Mouse (Mus musculus): ENCODE measurements around the gene Pigh.

Gene Pigh

DNA sequence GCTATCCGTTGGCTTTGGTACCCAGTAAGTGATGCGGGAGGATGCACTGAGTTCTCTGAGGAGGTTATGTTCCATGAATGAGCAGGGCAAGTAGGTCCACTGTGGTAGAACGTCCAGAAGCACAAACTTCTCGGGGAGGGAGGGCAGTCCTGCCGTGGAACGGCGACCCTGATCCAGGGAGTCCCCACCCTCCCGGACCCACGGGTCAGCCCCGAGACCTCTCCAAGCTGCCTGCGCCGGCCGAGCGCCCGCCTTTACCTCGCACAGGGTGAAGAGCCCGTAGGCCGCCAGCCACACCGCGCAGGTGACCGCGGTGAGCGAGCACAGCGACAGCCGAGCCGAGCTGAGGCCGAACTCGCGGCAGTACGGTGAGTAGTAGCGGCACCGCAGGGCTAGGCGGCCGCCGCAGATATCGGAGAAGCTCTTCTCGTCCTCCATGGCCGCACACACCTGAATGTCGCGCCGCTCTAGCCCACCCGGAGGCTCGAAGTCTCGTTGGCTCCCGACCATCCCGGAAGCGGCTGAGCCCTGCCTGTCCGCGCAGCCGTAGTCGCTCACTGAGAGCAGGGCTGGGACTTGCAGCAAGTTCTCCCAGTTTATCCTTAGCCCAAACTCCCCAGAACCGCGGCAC lies at the start of gene Pigh:
Pigh (minus strand) TSS at position 470 of the 631 bp plus-strand sequence.
- peak; percentile 83 for DNase-seq (ENCODE audit: low read depth, low spot score)

GRCm38 (mm10) chr12:79138999-79139398 lies 49.5 kb upstream of the Pigh start:
- no peak for DNase-seq (ENCODE audit: low read depth, low spot score)

GRCm38 (mm10) chr12:79136949-79137348 lies 47.5 kb upstream of the Pigh start:
- DNase-seq (ENCODE audit: low read depth, low spot score) = no peak

DNA sequence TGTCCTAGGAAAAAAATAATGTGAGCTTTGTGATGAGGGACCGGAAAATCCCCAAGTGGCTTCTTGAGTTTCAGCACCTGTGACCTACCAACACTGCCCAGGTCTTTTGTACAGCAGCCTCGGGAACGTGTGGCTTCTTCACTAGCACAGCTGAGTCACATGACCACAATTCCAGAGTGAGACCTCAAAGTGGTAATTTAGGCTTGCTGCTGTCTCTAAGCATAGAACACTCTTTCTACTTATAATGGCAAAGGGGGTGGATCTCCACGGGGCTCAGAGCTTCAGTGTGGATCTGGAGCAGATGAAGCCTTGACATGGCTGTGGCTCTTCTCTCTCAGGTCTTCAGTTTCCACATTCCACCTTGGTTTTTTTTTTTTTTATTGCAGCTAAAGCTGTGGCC lies 45.7 kb upstream of the Pigh start:
- DNase-seq (ENCODE audit: low read depth, low spot score) = no peak

DNA sequence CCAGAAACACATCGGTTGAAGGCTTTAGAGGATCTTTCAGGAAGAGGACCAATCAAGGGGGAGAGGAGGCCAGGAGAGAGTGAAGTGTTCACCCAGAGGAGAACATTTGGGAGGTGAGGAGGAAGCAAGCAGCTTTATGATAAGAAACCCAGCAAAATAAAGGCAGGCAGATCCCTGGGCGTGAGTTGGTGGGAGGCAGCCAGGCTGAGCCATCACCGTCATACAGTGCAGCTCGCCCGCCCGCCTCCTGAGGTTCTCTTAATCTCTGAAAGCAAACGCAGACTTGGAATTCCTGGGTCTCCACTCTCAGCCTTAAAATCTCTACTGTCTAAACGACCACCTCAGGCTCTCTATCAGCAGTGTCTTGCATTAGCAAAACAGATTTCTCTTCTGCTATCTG lies 45.2 kb upstream of the Pigh start:
- DNase-seq (ENCODE audit: low read depth, low spot score) = no peak

DNA sequence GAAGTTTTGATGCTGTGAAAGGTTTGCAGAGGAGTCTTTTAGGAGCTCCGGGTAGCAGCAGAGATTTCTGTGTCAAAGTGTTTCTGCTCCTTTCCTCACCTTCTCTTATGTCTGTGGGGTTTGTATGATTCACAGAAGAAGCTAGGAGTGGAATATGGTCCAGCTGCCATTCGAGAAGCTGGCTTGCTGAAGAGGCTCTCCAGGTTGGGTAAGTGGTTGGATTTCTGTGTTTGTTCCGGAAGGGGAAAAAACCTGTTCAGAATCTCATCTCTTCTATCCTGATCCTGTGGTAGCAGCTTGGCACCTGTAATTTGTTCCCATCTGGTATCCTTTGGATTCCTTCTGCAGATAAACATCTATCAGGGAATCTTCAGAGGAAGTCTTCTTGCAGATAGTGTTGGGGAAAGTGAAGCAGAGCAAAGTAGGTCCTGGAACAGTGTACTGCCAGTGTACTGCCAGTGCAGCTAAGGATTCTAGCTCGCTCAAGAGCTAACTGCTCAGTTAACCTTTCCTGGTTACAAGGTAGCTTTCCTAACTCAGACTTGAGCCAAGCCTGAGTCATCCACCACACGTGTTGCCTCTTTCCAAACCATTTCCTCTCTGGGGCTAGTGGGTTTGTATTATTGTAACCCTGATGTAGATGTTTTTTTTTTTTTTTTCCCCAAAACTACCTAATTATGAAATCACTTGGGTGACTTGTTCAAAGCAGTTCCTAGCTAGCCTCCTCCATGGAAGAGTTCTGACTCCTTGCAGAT lies 42.4 kb upstream of the Pigh start:
- DNase-seq (ENCODE audit: low read depth, low spot score) = no peak

DNA sequence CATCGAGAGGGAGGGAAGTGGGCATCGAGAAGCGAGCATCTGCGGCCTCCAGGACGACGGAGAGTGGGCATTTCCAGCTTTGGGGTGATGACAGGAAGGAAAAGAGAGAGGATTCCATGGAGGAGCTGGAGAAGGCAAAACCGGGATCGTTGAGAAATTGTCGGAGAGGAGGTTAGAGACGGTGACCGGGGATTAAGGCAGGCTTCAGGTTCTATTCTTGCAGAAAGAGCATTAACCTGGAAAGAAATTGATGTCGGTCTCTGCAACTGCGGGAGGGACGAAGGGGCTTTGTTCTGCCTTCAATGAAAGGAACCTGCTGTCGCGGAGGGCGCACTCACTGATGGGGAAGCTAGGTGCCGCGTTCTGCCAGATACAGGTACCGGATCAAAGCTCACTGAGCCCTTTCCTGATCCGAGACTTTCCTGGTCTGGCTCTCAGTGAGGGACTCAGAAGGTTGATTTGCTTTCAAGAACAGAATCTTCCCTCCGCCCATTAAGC lies 41.8 kb upstream of the Pigh start:
- DNase-seq (ENCODE audit: low read depth, low spot score) = no peak

DNA sequence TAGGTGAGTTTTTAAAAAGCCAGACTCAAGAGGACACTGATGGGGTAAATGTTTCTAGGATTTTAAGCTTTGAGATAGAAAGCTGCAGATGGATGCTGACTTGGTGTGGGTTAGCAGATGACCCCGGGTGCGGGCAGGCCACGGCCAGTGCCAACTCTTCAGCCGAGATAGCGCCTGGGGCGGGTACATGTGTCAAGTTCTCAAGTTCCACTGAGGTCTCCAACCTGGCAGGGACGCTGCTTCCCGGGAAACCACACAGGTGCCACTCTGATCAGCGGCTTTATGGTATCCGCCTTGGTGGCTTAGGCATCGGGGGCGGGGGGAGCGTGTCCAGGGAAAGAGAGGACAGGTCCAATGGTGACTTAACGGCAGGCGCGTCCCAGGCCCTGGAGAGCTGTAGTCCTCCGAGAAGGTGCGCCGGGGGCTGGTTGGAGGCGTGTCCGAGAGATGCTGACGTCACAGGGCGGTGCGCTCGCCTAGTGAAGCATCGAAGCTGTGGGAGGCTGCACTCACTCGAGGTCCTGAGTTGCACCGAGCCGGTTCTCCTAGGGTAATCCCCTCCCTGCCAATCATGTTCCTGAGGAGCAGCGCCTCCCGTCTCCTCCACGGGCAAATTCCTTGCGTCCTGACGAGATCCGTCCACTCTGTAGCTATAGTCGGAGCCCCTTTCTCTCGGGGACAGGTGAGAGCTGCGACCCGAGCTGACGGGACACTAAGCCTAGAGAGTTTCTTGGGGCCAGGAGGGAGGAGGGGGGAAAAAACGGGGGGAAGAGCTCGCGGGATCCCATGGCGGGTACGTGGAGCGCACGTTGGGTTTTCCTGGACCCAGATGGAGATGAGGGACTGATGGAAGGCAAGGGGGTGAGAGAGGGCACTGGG lies 41.1 kb upstream of the Pigh start, which contains the start of gene Arg2:
Arg2 (plus strand) TSS at position 479 of the 879 bp plus-strand sequence.
- peak; percentile 70 for DNase-seq (ENCODE audit: low read depth, low spot score)

DNA sequence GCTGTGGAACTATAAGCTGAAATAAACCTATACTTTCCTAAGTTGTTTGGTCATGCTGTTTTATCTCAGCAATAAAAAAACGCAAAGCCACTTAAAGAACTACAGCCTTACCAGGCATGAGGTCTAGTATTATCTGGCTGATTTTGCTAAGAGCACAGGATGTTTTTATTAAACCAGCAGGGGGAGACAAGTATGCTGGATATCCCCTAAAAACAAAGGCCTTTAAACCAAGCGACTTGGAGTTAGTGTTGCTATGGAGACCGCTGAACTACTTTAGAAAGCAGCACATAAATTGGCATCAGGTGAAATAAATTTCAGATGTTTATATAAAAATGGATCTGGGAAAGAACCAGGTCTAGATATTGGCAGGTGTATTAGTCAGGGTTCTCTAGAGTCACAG lies 33.4 kb upstream of the Pigh start:
- no peak for DNase-seq (ENCODE audit: low read depth, low spot score)

- DNase-seq (ENCODE audit: low read depth, low spot score) = no peak
These were observed 29.5 kb upstream of the Pigh start for GRCm38 (mm10) chr12:79118991-79119390.

DNA sequence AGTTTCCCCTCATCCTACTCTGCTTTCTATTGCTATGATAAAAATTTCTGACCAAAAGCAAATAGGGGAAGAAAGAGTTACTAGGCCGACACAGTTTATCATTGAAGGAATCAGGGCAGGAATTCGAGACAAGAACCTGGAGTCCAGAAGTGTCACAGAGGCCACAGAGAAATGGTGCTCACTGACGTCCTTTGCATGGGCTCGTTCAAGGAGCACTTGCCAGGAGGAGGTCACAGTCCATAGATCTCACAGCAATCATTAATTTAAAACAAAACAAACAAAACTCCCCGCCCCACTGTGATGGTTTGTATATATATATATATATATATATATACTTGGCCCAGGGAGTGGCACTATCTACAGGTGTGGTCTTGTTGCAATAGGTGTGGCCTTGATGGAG lies 15.9 kb upstream of the Pigh start:
- DNase-seq (ENCODE audit: low read depth, low spot score) = no peak

GRCm38 (mm10) chr12:79104544-79104943 lies 15.1 kb upstream of the Pigh start:
- DNase-seq (ENCODE audit: low read depth, low spot score) = no peak

DNA sequence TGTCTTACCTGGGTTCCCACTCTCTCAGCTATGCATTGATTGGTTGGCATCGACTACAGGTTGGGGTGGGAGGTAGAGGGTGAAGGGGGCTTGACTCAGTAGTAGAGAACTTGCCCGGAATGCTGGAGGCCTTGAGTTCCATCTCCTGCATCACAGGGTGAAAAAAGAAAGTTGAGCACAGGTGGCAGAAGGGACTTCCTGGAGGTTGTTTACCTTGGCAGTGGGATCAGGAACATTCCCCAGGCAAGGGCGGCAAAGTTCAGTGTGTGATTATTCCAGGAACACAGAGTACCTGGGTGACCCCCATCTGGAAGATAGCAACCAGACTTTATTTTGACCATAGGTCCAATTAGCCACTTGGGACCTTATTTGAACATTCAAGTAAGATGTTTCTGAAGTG lies 14.3 kb upstream of the Pigh start:
- DNase-seq (ENCODE audit: low read depth, low spot score) = no peak

DNA sequence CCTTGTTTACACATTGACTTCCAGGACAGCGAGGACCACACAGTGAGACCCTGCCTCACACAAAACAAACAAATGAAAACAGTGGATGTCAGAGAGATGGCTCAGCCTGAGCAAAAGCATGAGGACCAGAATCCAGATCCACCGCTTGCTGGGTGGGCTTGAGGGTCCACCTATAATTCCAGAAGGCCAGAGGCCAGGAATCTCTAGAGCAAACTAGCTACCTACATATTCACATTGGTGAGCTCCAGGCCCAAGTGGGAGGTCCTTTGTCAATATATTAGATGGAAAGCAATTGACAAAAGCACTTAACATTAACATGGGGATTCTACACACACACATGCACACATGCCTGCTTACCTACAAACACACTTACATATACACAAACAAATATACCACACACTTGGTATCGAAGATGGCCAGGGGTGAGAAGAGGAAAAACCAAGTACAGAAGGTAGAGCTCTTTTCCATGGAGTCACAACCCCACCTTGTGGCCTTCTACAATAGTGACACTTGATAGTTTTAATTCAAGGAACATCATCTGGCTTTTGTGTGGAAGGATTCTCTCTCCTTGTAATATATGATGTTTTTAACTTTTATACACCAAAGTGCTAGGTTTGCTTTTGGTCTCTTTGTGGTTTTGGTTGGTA lies 7.8 kb upstream of the Pigh start:
- DNase-seq (ENCODE audit: low read depth, low spot score) = peak; percentile 29

GRCm38 (mm10) chr12:79092569-79092968 lies 3.1 kb upstream of the Pigh start:
- no peak for DNase-seq (ENCODE audit: low read depth, low spot score)

- no peak for DNase-seq (ENCODE audit: low read depth, low spot score)
These were observed 16.1 kb downstream of the Pigh start for GRCm38 (mm10) chr12:79073362-79073761.

GRCm38 (mm10) chr12:79072576-79072975 lies 16.9 kb downstream of the Pigh start:
- DNase-seq (ENCODE audit: low read depth, low spot score) = no peak

GRCm38 (mm10) chr12:79070736-79071333 lies 18.6 kb downstream of the Pigh start:
- no peak for DNase-seq (ENCODE audit: low read depth, low spot score)

DNA sequence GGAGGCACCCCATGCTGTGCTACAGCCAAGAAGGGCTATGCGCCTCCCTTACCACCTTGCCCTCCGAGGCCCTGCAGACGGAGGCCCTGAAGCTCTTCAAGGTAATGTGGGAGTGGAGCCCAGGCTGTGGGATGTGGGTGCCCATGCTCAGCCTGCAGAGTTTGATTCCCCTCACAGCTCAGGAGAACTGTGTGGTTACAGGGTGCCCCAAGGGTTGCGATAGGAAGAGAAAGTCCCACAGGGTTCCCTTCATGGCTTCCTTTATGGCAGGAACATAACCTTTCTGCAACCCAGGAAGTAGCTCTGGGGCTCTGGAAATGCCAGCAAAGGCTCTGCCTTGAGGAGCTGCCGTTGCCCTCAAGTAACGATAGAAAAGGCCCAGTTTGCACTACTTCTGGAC lies 19.5 kb downstream of the Pigh start:
- DNase-seq (ENCODE audit: low read depth, low spot score) = no peak

DNA sequence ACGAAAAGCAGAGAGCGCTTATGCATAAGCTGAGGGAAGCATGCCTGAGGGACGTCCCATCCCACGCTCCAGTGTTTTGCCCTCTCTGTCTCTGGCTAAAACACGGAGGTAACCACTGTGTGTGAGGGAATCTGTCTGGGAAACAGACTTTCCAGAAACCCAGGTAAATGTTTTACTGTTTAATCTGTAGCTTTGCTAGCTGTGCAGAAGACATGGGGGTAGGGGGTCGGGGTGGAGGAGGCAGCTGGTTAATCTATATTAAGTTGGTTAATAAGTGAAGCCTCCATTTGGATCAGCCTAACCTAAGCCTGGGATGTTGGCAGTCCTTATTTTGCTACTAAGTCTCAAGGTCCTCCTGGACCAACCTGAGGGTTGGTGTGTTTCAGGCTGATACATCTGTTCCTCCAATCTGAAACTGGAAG lies 20.3 kb downstream of the Pigh start:
- no peak for DNase-seq (ENCODE audit: low read depth, low spot score)

DNA sequence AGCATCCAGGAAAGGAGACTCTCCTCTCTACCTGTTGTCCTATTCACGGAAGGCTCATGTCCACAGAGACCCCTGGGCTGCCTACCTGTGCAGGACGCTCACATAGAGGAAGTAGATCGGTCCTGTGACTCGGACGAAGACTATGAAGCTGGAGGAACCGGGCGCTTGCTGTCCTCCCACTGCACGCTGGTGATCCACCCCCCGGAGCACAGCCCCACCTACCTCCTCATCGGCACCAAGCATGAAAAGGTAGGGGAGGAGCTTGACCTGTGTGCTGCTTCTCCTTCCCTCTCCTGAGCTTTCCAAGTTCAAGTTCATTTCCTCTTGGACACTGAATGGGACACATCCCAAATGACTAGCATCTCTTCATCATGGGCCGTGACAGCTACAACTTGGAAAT lies 21.1 kb downstream of the Pigh start:
- no peak for DNase-seq (ENCODE audit: low read depth, low spot score)

All from retina, postnatal 7 days (tissue).